Mouse (Mus musculus) thymus, postnatal 4 days (tissue): ENCODE results near the gene Asah2.
"Not testable (repeated sequence)": the region's sequence is repeated elsewhere in the genome, so short reads cannot be mapped to it uniquely, and the experiment has no call there.

Experiments
- DNase-seq: peaks from one replicate; pipeline ENCODE4 v3.0.0; 2021

Gene Asah2

GRCm38 (mm10) chr19:32107771-32108306, at the start of gene Asah2:
Gene Asah2 (minus strand): TSS chr19:32108211.
- peak; percentile 82 for DNase-seq

GRCm38 (mm10) chr19:32157045-32157444, 49.0 kb upstream of the Asah2 start:
- no peak for DNase-seq

GRCm38 (mm10) chr19:32152529-32152928, 44.5 kb upstream of the Asah2 start:
- DNase-seq = no peak

- no peak for DNase-seq
These were observed 40.7 kb upstream of the Asah2 start for GRCm38 (mm10) chr19:32148710-32149109.

GRCm38 (mm10) chr19:32142383-32142782, 34.4 kb upstream of the Asah2 start:
- no peak for DNase-seq

GRCm38 (mm10) chr19:32138361-32139088, 30.5 kb upstream of the Asah2 start:
- DNase-seq = peak; percentile 65

- DNase-seq = no peak
These were observed 29.9 kb upstream of the Asah2 start for GRCm38 (mm10) chr19:32137904-32138303.

- no peak for DNase-seq
These were observed 29.0 kb upstream of the Asah2 start for GRCm38 (mm10) chr19:32136888-32137625.

- DNase-seq = not testable (repeated sequence)
These were observed 23.9 kb upstream of the Asah2 start for GRCm38 (mm10) chr19:32131707-32132488.

- DNase-seq = no peak
These were observed 21.3 kb upstream of the Asah2 start for GRCm38 (mm10) chr19:32129281-32129680.

- peak; percentile 48 for DNase-seq
These were observed 19.3 kb upstream of the Asah2 start for GRCm38 (mm10) chr19:32127180-32127850.

GRCm38 (mm10) chr19:32124155-32124554, 16.1 kb upstream of the Asah2 start:
- no peak for DNase-seq

- DNase-seq = no peak
These were observed 15.2 kb upstream of the Asah2 start for GRCm38 (mm10) chr19:32123196-32123595.

- DNase-seq = no peak
These were observed 12.8 kb upstream of the Asah2 start for GRCm38 (mm10) chr19:32120798-32121197.

GRCm38 (mm10) chr19:32119666-32120065, 11.7 kb upstream of the Asah2 start:
- DNase-seq = no peak

- no peak for DNase-seq
These were observed 10.5 kb upstream of the Asah2 start for GRCm38 (mm10) chr19:32118496-32118895.

- peak; percentile 60 for DNase-seq
These were observed 9.5 kb upstream of the Asah2 start for GRCm38 (mm10) chr19:32117484-32118018.

- DNase-seq = no peak
These were observed 4.1 kb upstream of the Asah2 start for GRCm38 (mm10) chr19:32111866-32112790.

- DNase-seq = no peak
These were observed 1.3 kb downstream of the Asah2 start for GRCm38 (mm10) chr19:32106750-32107149.

- no peak for DNase-seq
These were observed 3.8 kb downstream of the Asah2 start for GRCm38 (mm10) chr19:32104217-32104616.

GRCm38 (mm10) chr19:32102976-32103300, 5.1 kb downstream of the Asah2 start:
- DNase-seq = no peak
